Mouse (Mus musculus): ENCODE results near the gene Apol7b. TPM values are rescaled to one million over a fixed set of nuclear protein-coding genes. Genes with fewer than 3 reads are reported as not detected.

Gene Apol7b
- polyA plus RNA-seq, 1 experiment: not detected

DNA sequence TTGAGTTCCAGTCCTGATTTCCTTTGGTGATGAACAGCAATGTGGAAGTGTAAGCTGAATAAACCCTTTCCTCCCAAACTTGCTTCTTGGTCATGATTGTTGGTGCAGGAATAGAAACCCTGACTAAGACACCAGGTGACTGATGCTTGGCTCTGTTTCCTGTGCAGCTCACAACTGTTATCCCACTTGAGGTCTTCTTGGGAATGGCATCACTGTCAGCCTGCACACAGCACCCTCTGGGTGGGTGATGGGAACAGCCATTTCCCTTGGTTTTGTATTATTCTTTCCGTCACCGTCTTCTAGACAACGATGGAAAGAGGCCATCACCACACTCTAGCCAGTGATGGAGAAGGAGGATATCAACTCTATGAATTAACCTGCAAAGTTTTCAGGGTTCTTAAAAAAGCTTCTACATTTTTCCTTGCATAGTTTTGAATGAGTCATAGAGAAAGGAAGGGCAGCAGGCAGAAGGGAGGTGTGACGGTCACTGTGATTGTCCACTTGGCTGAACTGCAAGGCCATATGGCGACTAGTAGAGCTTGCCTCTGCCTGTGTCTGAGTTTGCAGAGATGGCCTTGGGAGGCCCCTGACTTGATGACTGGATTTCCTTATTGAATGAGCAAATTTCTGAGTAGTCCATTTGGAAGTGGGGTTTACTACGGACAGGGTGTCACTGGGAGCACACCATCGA is 62.8 kb downstream of the Apol7b start:
- TF ChIP-seq POLR2A (IDR thresholded peaks at IDR 0.05; ENCODE audit: borderline replicate concordance, insufficient read depth, low read length) (no peak), CTCF (IDR thresholded peaks at IDR 0.05; ENCODE audit: borderline replicate concordance, insufficient read depth, low read depth, low read length) (no peak)
- Histone ChIP-seq H3K27me3 (ENCODE audit: control insufficient read depth, insufficient read depth, low read length) (no peaks in the 10 kb centered on the region), H3K27ac (ENCODE audit: insufficient read depth, low read length) (no peak overlapping the region), H3K4me3 (replicated peaks; ENCODE audit: insufficient read depth, low read depth, low read length) (no peak overlapping the region), H3K4me1 (ENCODE audit: control insufficient read depth, insufficient read depth, low read length) (no peaks in the 10 kb centered on the region; the same call in none of the 2 replicates)
- 65% methylated on average over 7 of the region's 7 CpGs for WGBS
- DNase-seq: peak; percentile 65 to 81

DNA sequence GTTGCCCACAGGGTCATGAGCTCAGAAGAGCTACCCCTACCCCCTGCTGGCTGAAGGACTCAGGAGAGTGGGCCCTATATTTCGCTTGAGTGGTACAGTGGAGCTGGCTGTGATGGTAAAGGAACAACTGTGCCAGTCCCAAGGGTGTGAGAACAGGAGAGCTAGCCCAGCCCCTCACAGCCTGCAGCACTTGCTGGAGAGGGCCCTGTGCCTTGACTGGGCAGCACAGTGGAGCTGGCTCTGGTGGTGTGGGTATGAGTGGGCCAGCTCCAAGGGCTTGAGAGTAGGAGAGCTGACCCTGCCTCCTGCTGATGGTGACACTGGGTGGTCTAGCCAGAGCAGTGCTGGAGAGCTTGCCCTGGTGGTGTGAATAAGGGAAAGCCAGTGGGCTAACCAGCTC is 64.4 kb downstream of the Apol7b start:
- 79% methylated on average over 1 of the region's 1 CpGs for WGBS
- DNase-seq: no peak
- Histone ChIP-seq H3K27ac (ENCODE audit: insufficient read depth, low read length) (no peak overlapping the region), H3K27me3 (ENCODE audit: control insufficient read depth, insufficient read depth, low read length) (no peaks in the 10 kb centered on the region), H3K4me1 (ENCODE audit: control insufficient read depth, insufficient read depth, low read length) (no peaks in the 10 kb centered on the region; the same call in 1 of the 2 replicates), H3K4me3 (replicated peaks; ENCODE audit: insufficient read depth, low read depth, low read length) (no peak overlapping the region)
- TF ChIP-seq POLR2A (IDR thresholded peaks at IDR 0.05; ENCODE audit: borderline replicate concordance, insufficient read depth, low read length) (no peak), CTCF (IDR thresholded peaks at IDR 0.05; ENCODE audit: borderline replicate concordance, insufficient read depth, low read depth, low read length) (no peak)

DNA sequence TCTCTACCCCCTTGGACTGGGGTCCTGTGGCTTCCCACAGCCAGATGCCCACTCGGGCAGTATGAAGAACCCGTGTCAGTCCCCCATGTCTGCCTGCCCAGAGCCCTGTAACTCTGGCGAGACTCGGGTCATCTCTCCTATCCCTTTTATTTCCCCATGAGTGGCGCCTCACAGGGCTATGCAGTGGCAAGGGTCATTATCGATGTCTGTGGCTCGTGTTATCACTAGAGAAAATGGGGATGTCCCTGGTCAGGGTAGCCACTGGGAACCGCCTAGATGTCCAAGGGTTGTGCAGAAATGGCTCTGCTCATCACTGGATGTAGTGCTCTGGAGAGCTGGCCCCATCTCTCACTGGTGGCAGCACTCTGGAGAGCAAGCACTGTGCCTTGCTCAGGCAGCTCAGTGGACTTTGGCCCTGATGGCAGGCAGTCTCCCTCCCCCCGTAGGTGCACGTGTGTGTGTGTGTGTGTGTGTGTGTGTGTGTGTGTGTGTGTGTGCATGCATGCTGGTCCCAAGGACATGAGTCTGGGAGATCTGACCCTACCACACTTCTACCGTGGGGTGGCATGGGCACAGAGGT is 64.9 kb downstream of the Apol7b start:
- no peaks in the 10 kb centered on the region; the same call in 1 of the 2 replicates for H3K4me1 ChIP-seq (ENCODE audit: control insufficient read depth, insufficient read depth, low read length)
- TF ChIP-seq POLR2A (IDR thresholded peaks at IDR 0.05; ENCODE audit: borderline replicate concordance, insufficient read depth, low read length) (no peak), CTCF (IDR thresholded peaks at IDR 0.05; ENCODE audit: borderline replicate concordance, insufficient read depth, low read depth, low read length) (no peak)
- 87% methylated on average over 11 of the region's 11 CpGs for WGBS

DNA sequence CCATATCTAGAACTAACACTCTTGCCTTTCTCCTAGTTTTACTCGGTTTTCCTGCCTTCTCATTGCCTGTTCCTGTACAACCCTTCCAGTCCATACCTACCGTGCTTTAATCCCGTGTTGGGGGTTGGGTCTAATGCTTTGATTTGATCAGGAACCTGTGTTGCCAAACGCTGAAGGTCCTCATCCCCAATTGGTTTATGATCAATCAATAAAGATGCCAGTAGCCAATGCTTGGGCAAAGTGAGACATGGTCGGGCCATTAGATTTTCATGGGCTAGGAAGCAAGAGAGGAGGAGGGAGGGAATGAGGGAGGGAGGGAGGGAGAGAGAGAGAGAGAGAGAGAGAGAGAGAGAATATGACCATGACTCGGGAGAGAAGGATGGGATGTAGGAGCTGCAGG is 65.8 kb downstream of the Apol7b start:
- no peak for TF ChIP-seq CTCF (IDR thresholded peaks at IDR 0.05; ENCODE audit: borderline replicate concordance, insufficient read depth, low read depth, low read length)
- no peak for TF ChIP-seq POLR2A (IDR thresholded peaks at IDR 0.05; ENCODE audit: borderline replicate concordance, insufficient read depth, low read length)
- Histone ChIP-seq H3K27ac (ENCODE audit: insufficient read depth, low read length) (no peak overlapping the region), H3K4me1 (ENCODE audit: control insufficient read depth, insufficient read depth, low read length) (no peaks in the 10 kb centered on the region; the same call in 1 of the 2 replicates), H3K4me3 (replicated peaks; ENCODE audit: insufficient read depth, low read depth, low read length) (no peak overlapping the region), H3K27me3 (ENCODE audit: control insufficient read depth, insufficient read depth, low read length) (no peaks in the 10 kb centered on the region)
- 89% methylated on average over 6 of the region's 6 CpGs for WGBS
- DNase-seq: no peak

More for the DNA sequence above, 64.9 kb downstream of the Apol7b start:
- Histone ChIP-seq H3K27ac (ENCODE audit: insufficient read depth, low read length) (no peak overlapping the region), H3K27me3 (ENCODE audit: control insufficient read depth, insufficient read depth, low read length) (no peaks in the 10 kb centered on the region), H3K4me3 (replicated peaks; ENCODE audit: insufficient read depth, low read depth, low read length) (no peak overlapping the region)
- DNase-seq: no peak

DNA sequence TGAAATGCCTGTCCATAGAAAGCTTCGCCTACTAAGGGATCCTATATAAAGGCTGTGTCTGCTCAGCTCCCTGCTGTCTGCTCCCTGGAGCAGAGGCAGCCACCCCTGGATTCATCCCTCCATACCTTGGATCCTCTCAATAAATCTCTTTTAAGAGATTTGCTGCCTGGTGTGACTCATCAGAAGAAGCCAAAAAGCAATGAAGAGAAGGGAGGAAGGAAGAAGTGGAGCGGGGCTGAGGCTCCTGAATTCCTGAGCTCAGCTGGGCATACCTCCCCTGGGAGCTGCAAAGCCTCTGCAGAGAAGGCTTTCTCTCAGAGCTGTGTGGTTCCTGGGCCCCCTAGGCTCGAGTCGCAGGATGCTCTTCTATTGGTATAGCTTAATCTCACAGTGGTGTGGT is 67.4 kb downstream of the Apol7b start:
- Histone ChIP-seq H3K27me3 (ENCODE audit: control insufficient read depth, insufficient read depth, low read length) (no peaks in the 10 kb centered on the region), H3K4me1 (ENCODE audit: control insufficient read depth, insufficient read depth, low read length) (no peaks in the 10 kb centered on the region; the same call in 1 of the 2 replicates), H3K4me3 (replicated peaks; ENCODE audit: insufficient read depth, low read depth, low read length) (no peak overlapping the region), H3K27ac (ENCODE audit: insufficient read depth, low read length) (no peak overlapping the region)
- WGBS: 49% methylated on average over 4 of the region's 4 CpGs
- DNase-seq: no peak
- TF ChIP-seq CTCF (IDR thresholded peaks at IDR 0.05; ENCODE audit: borderline replicate concordance, insufficient read depth, low read depth, low read length): no peak
- TF ChIP-seq POLR2A (IDR thresholded peaks at IDR 0.05; ENCODE audit: borderline replicate concordance, insufficient read depth, low read length): no peak

DNA sequence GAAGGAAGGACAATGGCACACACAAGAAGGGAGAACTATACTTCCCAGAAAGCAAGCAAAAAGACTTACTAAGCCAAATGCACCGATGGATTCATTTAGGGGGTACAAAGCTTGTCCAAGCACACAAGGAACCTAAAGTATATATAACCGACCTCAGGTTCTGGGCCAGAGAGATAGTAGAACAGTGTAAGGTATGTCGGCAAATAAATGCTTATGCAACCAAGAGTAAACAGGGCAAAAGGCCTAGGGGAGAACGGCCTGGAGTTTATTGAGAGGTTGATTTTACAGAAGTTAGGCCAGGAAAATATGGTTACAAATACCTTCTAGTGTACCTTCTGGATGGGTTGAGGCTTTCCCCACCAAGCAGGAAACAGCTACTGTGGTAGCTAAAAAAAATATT is 69.9 kb downstream of the Apol7b start:
- DNase-seq: no peak
- TF ChIP-seq POLR2A (IDR thresholded peaks at IDR 0.05; ENCODE audit: borderline replicate concordance, insufficient read depth, low read length): no peak
- no peak for TF ChIP-seq CTCF (IDR thresholded peaks at IDR 0.05; ENCODE audit: borderline replicate concordance, insufficient read depth, low read depth, low read length)
- H3K4me3 ChIP-seq (replicated peaks; ENCODE audit: insufficient read depth, low read depth, low read length): no peak overlapping the region
- H3K27ac ChIP-seq (ENCODE audit: insufficient read depth, low read length): no peak overlapping the region
- WGBS: 94% methylated on average over 4 of the region's 4 CpGs
- no peaks in the 10 kb centered on the region for H3K4me1 ChIP-seq (ENCODE audit: control insufficient read depth, insufficient read depth, low read length)
- H3K27me3 ChIP-seq (ENCODE audit: control insufficient read depth, insufficient read depth, low read length): no peaks in the 10 kb centered on the region

DNA sequence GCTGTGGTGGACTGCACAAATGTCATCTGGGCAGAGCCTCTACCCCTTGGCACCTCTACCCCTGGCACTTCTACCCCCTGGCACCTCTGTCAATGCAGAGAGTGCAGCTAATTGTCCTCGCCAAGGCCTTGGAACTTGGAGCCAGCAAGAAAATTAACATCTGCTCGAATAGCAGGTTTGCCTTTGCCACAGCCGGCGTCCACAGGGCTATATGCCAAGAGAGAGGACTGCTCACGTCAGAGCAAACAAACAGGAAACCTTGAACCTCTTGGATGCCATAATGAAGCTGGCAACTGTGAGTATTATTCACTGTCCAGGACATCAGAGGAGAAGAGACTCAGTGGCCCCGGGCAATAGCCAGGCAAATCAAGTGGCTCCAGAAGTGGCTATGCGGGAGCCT is 70.4 kb downstream of the Apol7b start:
- H3K4me1 ChIP-seq (ENCODE audit: control insufficient read depth, insufficient read depth, low read length): no peaks in the 10 kb centered on the region
- H3K27me3 ChIP-seq (ENCODE audit: control insufficient read depth, insufficient read depth, low read length): no peaks in the 10 kb centered on the region
- 16% methylated on average over 7 of the region's 7 CpGs for WGBS
- TF ChIP-seq POLR2A (IDR thresholded peaks at IDR 0.05; ENCODE audit: borderline replicate concordance, insufficient read depth, low read length) (no peak), CTCF (IDR thresholded peaks at IDR 0.05; ENCODE audit: borderline replicate concordance, insufficient read depth, low read depth, low read length) (no peak)
- no peak overlapping the region for H3K4me3 ChIP-seq (replicated peaks; ENCODE audit: insufficient read depth, low read depth, low read length)
- DNase-seq: peak; percentile 24 to 49
- no peak overlapping the region for H3K27ac ChIP-seq (ENCODE audit: insufficient read depth, low read length)

Other genes with a start within 250 kb of the Apol7b start
- gene Rbfox2, start 140.5 kb downstream of the Apol7b start, polyA plus RNA-seq (2012; rRNA removed): 177 and 188 TPM in 2 replicates
- 0.06 and 0.07 TPM in 2 replicates for gene Apol7a, start 48.4 kb downstream of the Apol7b start, polyA plus RNA-seq (2012; rRNA removed)
- 0.59 and 1.0 TPM in 2 replicates for gene Apol9a, start 36.4 kb downstream of the Apol7b start, polyA plus RNA-seq (2012; rRNA removed)
- gene Apol10a, start 29.6 kb upstream of the Apol7b start, polyA plus RNA-seq (2012; rRNA removed): not detected in 2 replicates
- not detected in 2 replicates for gene Apol11a, start 60.8 kb upstream of the Apol7b start, polyA plus RNA-seq (2012; rRNA removed)
- gene Apol7c, start 85.8 kb upstream of the Apol7b start, polyA plus RNA-seq (2012; rRNA removed): not detected in 2 replicates
- not detected in 2 replicates for gene 1700025B11Rik, start 114.4 kb upstream of the Apol7b start, polyA plus RNA-seq (2012; rRNA removed)
- gene Apol10b, start 148.6 kb upstream of the Apol7b start, polyA plus RNA-seq (2012; rRNA removed): 0.17 and 0.31 TPM in 2 replicates
- not detected in 2 replicates for gene Gm36245, start 151.8 kb upstream of the Apol7b start, polyA plus RNA-seq (2012; rRNA removed)
- gene Apol11b, start 195.8 kb upstream of the Apol7b start, polyA plus RNA-seq (2012; rRNA removed): 0.13 TPM in 1 of 2 replicates, not detected in the other

Data from cerebellum, adult 2 months (tissue).